Mouse (Mus musculus) common myeloid progenitor, adult 5-6 weeks (primary cell): ENCODE measurements around the gene Ccdc115. TPM values are rescaled to one million over a fixed set of nuclear protein-coding genes. Genes with fewer than 3 reads are reported as not detected.

Experiments
- ATAC-seq: replicated peaks from 2 replicates; pipeline ENCODE4 v1.8.0; 2016; ENCODE audit warnings: low read depth, mild to moderate bottlenecking, moderate TSS enrichment, inconsistent platforms; ENCODE audit not compliant: poor library complexity, severe bottlenecking
- total RNA-seq: library from RNA; stranded (forward); fragments of 200-1000, 187-1606 nt; gene quantifications from 2 replicates; pipeline ENCODE4 v1.2.3, GENCODE M21; 2017

Ccdc115 gene
- total RNA-seq = 55.7 and 63.4 TPM in 2 replicates

DNA sequence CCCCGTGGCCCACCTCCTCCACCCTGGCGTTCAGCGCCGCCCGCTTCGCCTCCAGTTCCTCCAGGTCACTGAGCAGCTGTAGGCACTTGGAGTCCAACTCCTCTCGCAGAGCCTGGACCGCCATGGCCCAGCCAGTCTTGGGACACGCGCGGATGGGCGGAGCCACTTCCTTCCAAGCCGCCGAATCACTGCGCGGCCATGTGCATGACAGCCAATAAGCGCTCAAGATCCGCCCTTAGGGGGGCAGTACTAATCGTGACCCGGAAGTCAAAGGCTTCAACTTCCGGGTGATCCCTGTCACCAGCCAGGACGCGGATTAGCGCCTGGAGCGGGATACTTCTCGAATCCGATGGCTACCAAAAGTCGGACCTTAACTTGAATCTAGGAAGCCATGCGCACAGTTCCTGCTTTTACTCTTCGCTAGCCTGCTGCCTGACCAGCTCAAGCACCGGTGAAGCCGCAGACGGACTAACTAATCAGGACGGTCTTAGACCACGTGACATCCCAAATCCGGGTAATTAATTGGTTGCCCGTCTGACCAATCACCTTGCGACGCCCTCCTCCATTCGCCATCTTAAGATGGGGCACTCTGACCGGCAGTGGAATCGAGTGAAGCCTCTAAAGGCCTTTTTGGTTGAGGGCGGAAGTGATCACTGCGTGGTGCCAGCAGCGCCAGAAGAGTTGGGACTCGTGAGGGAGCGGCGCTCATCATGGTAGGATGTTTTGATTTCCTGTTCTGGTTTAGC lies at the start of gene Ccdc115, which contains the start of gene Imp4:
Gene Ccdc115, minus strand, starts transcription at position 458 of the 746 bp plus-strand sequence.
Gene Imp4, plus strand, starts transcription at position 637 of the 746 bp plus-strand sequence.
- ATAC-seq = peak; percentile 90

DNA sequence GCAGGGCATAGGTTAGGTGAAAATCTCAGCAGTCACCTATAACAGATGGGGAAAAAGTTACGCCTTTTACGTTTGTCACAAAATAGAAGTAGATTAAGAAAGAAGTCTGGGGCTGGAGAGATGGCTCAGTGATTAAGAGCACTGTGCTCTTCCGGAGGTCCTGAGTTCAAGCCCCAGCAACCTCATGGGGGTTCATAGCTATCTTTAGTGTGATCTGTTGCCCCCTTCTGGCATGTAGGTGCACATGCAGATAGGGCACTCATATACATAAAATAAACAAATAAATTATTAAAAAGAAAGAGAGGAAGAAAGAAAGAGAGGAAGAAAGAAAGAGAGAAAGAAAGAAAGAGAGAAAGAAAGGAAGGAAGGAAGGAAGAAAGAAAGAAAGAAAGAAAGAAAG lies 47.9 kb upstream of the Ccdc115 start:
- ATAC-seq = no peak

- ATAC-seq = peak; percentile 70
Observed at GRCm38 (mm10) chr1:34485461-34486188, 46.2 kb upstream of the Ccdc115 start.

DNA sequence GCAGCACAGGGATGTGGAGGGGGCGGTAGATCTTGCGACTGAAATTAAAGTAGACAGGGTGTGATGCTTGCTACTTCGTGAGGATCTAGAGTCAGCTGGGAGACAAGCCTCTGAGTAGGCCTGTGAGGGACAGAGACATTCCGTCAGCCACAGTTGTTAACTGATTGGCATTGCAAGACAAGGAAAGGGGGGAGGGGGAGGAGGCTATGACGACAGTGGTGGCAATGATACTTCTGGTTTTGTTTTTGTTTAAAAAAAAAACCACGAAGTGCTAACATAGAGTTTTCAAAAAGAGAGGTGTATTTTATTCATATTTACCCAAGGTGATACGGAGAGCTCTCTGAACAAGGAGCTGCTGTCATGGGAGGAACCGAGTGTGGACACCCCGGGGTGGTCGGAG lies 45.0 kb upstream of the Ccdc115 start:
- peak; percentile 62 for ATAC-seq

DNA sequence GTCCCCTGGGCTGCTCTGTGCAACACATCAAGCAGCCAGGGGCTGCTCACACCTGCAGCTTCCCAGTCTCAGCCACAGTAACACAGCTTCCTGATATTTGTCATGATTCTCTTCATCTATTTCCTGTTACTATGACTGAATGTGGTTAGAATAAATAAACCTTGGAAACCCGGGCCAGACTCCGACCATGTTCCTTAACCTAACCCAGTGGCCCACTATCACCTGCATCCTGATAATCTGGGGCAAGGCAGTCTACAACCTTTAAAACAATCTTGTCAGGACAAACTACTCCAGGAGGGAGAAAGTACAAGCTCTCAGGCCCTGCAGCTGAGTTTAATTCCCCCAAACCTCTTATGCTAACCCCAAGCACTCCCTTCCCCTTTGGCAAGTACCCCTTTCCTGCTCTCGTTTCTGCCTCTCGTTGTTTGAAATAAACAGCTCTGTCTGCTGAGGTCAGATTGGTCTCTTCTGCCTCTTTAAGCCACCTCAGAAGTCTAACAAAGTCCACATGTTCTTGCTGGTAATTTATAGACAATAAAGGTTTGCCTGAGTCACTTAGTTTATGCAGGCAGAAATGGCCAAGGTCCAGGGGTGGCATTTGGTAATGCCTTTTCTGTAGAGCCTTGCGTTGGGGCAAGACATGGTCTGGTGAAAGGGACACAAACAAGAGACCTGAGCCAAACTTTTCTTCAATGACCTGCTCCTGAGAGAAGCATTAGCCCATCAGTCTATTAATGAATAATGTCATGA lies 42.6 kb upstream of the Ccdc115 start:
- ATAC-seq = peak; percentile 11

GRCm38 (mm10) chr1:34480801-34481200 lies 41.3 kb upstream of the Ccdc115 start:
- ATAC-seq = peak; percentile 30; the same call in 1 of the 2 replicates

DNA sequence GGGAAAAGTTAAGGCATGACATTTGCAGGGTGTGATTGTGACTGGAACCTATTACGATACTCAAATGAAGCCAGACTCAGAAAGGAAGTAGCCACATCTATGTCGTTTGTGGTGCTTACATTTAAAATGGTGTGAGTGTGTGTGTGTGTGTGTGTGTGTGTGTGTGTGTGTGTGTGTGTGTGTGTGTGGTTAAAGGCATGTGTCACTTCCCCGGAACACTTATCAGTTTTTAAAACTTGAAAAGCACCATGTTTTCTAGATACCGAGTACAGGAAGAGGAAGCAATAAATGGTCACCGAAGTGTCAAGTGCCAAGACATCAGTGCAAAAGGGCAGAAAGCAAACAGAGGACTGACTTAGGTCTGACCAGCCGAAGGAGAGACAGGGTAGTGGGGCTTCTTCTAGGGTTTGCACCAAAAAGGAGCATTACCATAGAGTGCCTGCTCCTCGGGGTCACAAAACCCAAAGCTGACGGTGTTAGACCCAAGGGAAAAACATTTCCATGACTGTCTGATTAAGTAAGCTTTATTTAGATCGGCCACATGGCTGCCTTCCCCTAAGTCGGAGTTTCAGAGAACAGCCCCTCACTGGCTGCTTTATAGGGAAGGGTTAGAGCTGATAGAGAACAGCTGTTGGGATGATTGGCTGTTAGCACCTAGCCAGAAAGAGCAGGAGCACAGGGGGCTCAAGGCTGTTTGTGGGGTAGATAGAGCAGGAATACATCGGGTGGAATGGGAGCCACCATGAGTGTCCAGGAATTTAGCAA lies 39.6 kb upstream of the Ccdc115 start:
- ATAC-seq = peak; percentile 37

- ATAC-seq = peak; percentile 85
Observed at GRCm38 (mm10) chr1:34472427-34473300, 33.2 kb upstream of the Ccdc115 start.

- ATAC-seq = no peak
Observed at GRCm38 (mm10) chr1:34469801-34470200, 30.3 kb upstream of the Ccdc115 start.

DNA sequence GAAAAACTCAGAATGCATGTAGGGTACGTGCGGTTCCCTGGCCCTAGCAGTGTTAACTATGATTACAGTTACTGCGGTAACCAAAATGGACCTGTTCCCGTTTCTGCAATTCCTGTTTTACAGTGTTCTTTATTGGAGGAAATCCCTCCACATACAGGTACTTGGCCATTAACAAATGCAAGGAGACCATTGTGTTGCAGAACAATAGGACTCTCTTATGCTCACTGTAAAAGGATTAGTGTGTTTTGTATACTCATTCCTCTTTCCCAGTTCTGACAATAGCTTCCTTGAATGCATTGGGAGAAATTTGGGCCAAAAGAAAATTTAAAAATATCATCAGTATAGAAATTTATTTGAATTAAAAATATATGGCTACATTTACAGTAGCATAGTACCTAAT lies 29.0 kb upstream of the Ccdc115 start:
- no peak for ATAC-seq

DNA sequence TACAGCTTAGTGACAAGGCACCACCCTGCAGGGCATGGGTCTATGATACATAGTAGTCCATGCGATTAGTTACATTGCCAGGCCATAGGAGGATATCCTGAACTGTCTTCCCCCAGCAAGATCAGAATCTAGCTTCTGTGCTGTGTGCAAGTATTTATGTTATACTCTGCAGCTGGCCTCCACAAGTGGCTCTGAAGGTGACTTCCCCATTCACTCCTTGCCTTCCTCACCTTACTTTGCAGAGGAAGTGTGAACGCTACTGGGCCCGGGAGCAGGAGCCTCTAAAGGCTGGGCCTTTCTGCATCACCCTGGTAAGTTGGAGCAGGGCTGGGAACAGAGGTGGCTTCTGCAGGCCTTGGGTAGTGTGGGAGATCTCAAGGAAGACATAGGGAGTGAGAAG lies 28.6 kb upstream of the Ccdc115 start:
- ATAC-seq = peak; percentile 11; the same call in 1 of the 2 replicates

- ATAC-seq = peak; percentile 33
Observed at GRCm38 (mm10) chr1:34465445-34465844, 26.0 kb upstream of the Ccdc115 start.

DNA sequence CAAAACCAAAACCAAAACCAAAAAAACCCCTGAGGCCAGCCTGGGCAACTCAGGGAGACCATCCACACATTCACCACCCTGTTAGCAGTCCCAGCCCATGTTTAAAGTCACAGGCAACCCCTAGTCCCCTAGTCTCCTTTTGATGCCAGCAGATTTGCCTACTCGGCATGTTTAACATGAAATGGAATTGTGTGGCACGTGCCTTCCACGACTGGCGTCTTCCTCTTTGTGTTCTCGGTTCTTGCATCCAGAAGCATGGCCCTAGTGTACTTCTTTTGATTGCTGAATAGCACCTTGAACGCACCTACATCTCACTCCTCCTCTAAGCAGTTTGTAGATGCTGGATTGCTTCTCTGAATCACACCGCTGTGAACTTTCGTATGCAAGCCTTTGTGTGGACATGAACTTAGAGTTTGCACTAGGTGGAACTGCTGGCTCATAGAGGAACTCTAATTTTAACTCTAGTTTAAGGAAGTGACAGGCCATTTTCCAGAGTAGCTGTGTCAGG lies 24.9 kb upstream of the Ccdc115 start:
- ATAC-seq = peak; percentile 40

DNA sequence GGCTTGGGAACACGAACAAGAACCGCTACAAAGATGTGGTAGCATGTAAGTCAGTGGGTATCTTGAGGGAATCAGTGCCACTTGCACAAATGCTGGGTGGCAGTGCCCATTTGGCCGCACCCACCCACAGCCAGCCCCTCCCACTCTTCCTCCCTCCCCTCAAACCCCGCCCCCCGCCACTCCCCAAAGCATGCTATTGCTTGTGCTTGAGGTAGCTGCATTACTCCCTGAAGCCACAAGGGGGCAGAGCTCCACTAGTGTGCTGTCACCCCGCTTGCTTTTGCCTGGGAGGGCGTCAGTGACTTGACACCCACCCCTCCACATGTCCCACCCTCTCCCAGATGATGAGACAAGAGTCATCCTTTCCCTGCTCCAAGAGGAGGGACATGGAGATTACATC lies 23.3 kb upstream of the Ccdc115 start:
- peak; percentile 31 for ATAC-seq

DNA sequence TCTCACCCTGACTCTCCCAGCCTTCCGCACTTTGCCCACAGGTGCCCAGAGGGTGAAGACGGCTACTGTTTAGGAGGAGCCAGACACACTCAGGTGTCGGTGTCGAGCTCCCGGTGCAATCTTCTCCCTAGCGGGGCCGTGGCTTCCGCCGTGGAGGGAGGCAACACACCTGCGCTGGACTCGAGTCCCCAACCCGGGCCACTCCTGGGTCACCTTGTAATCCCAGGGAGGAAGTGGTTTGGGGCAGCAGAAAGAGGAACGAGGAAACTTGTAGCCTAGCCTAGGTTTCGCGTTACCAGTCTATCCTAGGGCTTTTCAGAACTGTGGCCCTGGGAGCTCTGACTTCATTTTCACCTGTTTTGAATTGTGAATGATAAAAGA lies 20.6 kb upstream of the Ccdc115 start:
- ATAC-seq = peak; percentile 34

DNA sequence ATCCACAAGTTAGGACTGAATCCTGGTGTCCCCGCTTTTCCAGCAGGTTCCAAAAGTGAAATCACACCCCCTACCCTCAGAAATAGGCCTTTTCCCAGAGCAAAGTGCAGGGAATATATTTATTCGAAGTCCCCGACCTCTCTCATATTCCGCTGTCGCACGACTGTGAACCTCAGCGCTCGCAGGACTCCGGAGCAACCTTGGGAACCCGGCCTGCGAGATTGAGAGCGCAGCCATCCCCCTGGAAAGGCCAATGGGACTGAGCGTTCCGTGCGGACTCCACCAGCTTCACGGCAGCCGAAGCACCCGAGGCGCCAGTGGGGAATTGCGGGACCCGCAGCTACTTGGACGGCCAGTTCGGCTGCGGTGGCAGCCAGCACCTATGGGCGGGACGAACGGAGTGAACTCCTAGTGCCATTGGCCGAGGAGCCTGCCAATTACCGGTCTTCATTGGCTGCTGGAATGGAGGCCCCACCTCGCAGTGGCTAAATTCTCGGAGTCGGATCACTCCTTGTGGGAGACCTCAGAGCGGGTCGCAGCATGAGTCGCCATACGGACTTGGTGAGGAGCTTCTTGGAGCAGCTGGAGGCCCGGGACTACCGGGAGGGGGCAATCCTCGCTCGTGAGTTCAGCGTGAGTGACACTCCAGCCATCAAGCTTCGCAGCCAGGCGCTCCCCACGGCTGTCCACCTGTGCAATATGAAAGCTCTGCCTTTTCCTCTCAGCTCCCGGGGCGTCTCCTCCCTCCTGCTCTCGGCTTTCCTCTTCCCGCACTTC lies 20.0 kb upstream of the Ccdc115 start, which contains the start of gene Ptpn18:
Gene Ptpn18, plus strand, starts transcription at position 479 of the 777 bp plus-strand sequence.
- peak; percentile 78 for ATAC-seq

GRCm38 (mm10) chr1:34458431-34458830 lies 19.0 kb upstream of the Ccdc115 start:
- ATAC-seq = no peak

- ATAC-seq = no peak
Observed at GRCm38 (mm10) chr1:34443124-34443523, 3.7 kb upstream of the Ccdc115 start.
